Mouse (Mus musculus) erythroblast, embryonic 14.5 days (primary cell): Measurements from ENCODE around the gene 1700016K19Rik.

ENCODE experiments used
- GATA1 ChIP-seq: IDR thresholded peaks from 2 replicates; pipeline ENCODE4 v1.6.1; 2012; ENCODE audit warnings: low read length, inconsistent platforms, mixed read lengths
- TAL1 ChIP-seq: IDR thresholded peaks from 3 replicates; pipeline ENCODE4 v1.6.1; 2012; ENCODE audit warnings: low read length, inconsistent platforms, mixed read lengths

GRCm38 (mm10) chr11:75963730-75964475, 35.8 kb upstream of the 1700016K19Rik start:
- TF ChIP-seq TAL1 (no peak), GATA1 (no peak)
